Mouse (Mus musculus) spleen, adult 2 months (tissue): ENCODE measurements at regions not wholly inside any gene's neighbourhood (a gene's known extent, or its start where the extent isn't known, plus 50 kb on each side); places are given as distances from the start of the nearest gene placed in this dataset.

ENCODE experiments used
- CTCF ChIP-seq: fragments of 200-500 bp; IDR thresholded peaks from 2 replicates; pipeline ENCODE4 v1.5.1; 2011; ENCODE audit warnings: mild to moderate bottlenecking, inconsistent platforms; ENCODE audit not compliant: insufficient read depth, insufficient read length, insufficient replicate concordance; ENCODE audit errors: extremely low read depth
- POLR2A ChIP-seq: fragments of 200-500 bp; IDR thresholded peaks from 2 replicates; pipeline ENCODE4 v1.6.1; 2011; ENCODE audit warnings: low read depth, low read length, inconsistent platforms

- TF ChIP-seq CTCF (no peak), POLR2A (no peak)
These were observed 173.6 kb downstream of the Klf5 start for GRCm38 (mm10) chr14:99472111-99472510.
